Mouse (Mus musculus): ENCODE measurements around the gene Ano5. TPM values are rescaled to one million over a fixed set of nuclear protein-coding genes. Genes with fewer than 3 reads are reported as not detected.

Gene Ano5
- polyA plus RNA-seq, 1 experiment from 2014 or later = 1.0 TPM

DNA sequence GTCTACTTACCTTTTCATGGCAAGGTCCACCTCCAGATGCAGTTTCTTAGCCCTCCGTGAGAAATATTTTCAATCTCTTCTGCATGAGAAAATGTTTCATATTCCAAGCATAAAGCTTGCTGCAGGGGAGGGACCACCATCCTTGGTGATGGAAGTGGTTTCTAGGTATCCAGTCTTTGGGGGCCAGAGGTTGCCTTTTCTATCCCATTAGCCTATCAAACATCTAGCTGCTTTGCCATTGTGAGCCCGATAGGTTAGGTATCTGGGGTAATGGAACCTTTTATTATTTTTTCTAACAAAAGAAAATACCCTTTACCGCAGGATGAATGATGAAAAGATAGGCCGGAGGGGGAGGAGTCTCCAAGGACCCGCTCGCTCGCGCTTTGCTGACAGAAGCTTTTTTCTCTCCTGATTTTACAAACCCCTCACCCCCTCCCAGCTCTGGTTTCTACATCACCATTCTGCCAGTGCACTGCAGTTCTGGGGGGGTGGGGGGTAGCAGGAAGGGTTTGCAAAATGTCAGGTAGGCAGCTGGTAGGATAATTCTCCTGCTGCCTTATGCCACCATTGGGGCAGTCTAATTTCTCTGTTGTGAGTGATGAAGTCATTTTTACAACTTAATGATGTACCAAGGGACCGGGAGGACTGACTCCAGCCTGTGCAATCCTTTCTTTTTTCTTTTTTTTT, 121.9 kb downstream of the Ano5 start:
- no peak overlapping the region for H3K4me2 ChIP-seq (replicated peaks)
- ATAC-seq (ENCODE audit: low FRiP score, low read depth) = no peak
- no peak overlapping the region for H3K4me3 ChIP-seq
- 9% methylated on average over 9 of the region's 9 CpGs for WGBS
- H3K36me3 ChIP-seq = no peaks in the 10 kb centered on the region
- H3K9ac ChIP-seq = no peak overlapping the region
- H3K27me3 ChIP-seq = peaks cover 50% of the 10 kb centered on the region
- H3K9me3 ChIP-seq = no peaks in the 10 kb centered on the region
- H3K4me1 ChIP-seq = 0 out of 2 replicates have a peak, but pooled peaks cover 3% of the 10 kb centered on the region
- no peak overlapping the region for H3K27ac ChIP-seq

DNA sequence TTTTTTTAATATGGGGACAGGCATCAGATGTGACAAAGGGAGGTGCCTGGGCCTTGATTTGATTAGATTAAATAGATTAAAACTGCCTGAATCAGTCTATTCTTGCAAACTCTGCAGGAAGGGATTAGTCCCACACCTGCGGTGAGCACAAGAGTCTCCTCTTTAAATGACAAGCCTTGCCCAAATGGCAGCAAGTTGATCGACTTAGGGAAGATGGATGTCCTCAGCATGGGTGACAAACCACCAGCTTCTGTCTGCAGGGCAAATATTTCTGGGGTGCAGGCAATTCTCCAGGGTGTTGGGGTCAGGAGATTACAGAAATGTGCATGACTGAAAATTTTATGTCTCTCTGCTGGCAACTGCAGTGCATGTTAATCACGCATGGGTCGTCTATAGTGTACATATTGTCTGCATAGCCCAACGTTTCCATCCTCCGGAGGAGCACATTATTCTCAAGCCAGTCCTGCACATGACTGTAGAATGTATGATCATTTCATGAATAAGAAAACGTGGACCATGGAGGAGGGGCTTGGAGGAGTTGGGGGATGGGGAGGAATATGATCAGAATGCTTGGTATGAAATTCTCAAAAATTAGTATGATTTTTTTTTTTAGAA, 122.5 kb downstream of the Ano5 start:
- 11% methylated on average over 7 of the region's 7 CpGs for WGBS
- Histone ChIP-seq H3K9ac (no peak overlapping the region), H3K4me2 (replicated peaks) (no peak overlapping the region), H3K27me3 (peaks cover 46% of the 10 kb centered on the region), H3K36me3 (no peaks in the 10 kb centered on the region), H3K27ac (no peak overlapping the region), H3K4me3 (no peak overlapping the region), H3K9me3 (no peaks in the 10 kb centered on the region), H3K4me1 (0 out of 2 replicates have a peak, but pooled peaks cover 3% of the 10 kb centered on the region)
- ATAC-seq (ENCODE audit: low FRiP score, low read depth) = no peak

Other genes starting within 250 kb of the Ano5 start
- gene Slc17a6, start 111.0 kb downstream of the Ano5 start, polyA plus RNA-seq (2015; fragmentation: Nextera tagmentation; extraction: Ambion mirVana) = 0.75 and 0.89 TPM in 2 replicates

All from limb, embryonic 13.5 days (tissue).